Mouse (Mus musculus): ENCODE data around the gene Arhgap24. TPM values are rescaled to one million over a fixed set of nuclear protein-coding genes. Genes with fewer than 3 reads are reported as not detected.

The Arhgap24 gene
- polyA plus RNA-seq, 1 experiment from 2014 or later = 12.0 TPM

GRCm38 (mm10) chr5:102744051-102744450, 262.9 kb downstream of the Arhgap24 start:
- no peaks in the 10 kb centered on the region for H3K27me3 ChIP-seq (ENCODE audit: control insufficient read depth, insufficient read depth, low read length)
- no peak for ATAC-seq (ENCODE audit: low read depth)
- H3K4me1 ChIP-seq (ENCODE audit: control insufficient read depth, insufficient read depth, low read length) = no peaks in the 10 kb centered on the region
- no peak overlapping the region for H3K4me2 ChIP-seq (ENCODE audit: low read depth, low read length)
- no peaks in the 10 kb centered on the region for H3K36me3 ChIP-seq (ENCODE audit: control insufficient read depth, insufficient read depth, low read length)
- WGBS = 75% methylated on average over 4 of the region's 4 CpGs
- no peak overlapping the region for H3K9ac ChIP-seq (replicated peaks; ENCODE audit: low read depth, low read length)
- no peaks in the 10 kb centered on the region for H3K9me3 ChIP-seq (ENCODE audit: control insufficient read depth, low read length)
- no peak overlapping the region for H3K27ac ChIP-seq (ENCODE audit: low read depth, low read length)
- H3K4me3 ChIP-seq (ENCODE audit: low read depth, low read length) = no peak overlapping the region

GRCm38 (mm10) chr5:102748146-102748545, 267.0 kb downstream of the Arhgap24 start:
- Histone ChIP-seq H3K9ac (replicated peaks; ENCODE audit: low read depth, low read length) (no peak overlapping the region), H3K27ac (ENCODE audit: low read depth, low read length) (no peak overlapping the region), H3K27me3 (ENCODE audit: control insufficient read depth, insufficient read depth, low read length) (no peaks in the 10 kb centered on the region), H3K4me3 (ENCODE audit: low read depth, low read length) (no peak overlapping the region), H3K36me3 (ENCODE audit: control insufficient read depth, insufficient read depth, low read length) (no peaks in the 10 kb centered on the region), H3K4me2 (ENCODE audit: low read depth, low read length) (no peak overlapping the region), H3K9me3 (ENCODE audit: control insufficient read depth, low read length) (no peaks in the 10 kb centered on the region), H3K4me1 (ENCODE audit: control insufficient read depth, insufficient read depth, low read length) (no peaks in the 10 kb centered on the region)
- ATAC-seq (ENCODE audit: low read depth) = no peak
- 56% methylated on average over 9 of the region's 9 CpGs for WGBS

GRCm38 (mm10) chr5:102749020-102749419, 267.8 kb downstream of the Arhgap24 start:
- H3K4me1 ChIP-seq (ENCODE audit: control insufficient read depth, insufficient read depth, low read length) = no peaks in the 10 kb centered on the region

GRCm38 (mm10) chr5:102750674-102751073, 269.5 kb downstream of the Arhgap24 start:
- Histone ChIP-seq H3K9me3 (ENCODE audit: control insufficient read depth, low read length) (no peaks in the 10 kb centered on the region), H3K27me3 (ENCODE audit: control insufficient read depth, insufficient read depth, low read length) (no peaks in the 10 kb centered on the region), H3K36me3 (ENCODE audit: control insufficient read depth, insufficient read depth, low read length) (no peaks in the 10 kb centered on the region), H3K9ac (replicated peaks; ENCODE audit: low read depth, low read length) (no peak overlapping the region), H3K4me1 (ENCODE audit: control insufficient read depth, insufficient read depth, low read length) (no peaks in the 10 kb centered on the region), H3K4me3 (ENCODE audit: low read depth, low read length) (no peak overlapping the region), H3K4me2 (ENCODE audit: low read depth, low read length) (no peak overlapping the region), H3K27ac (ENCODE audit: low read depth, low read length) (no peak overlapping the region)
- ATAC-seq (ENCODE audit: low read depth) = no peak
- WGBS = 73% methylated on average over 5 of the region's 5 CpGs

More at GRCm38 (mm10) chr5:102749020-102749419, 267.8 kb downstream of the Arhgap24 start:
- no peaks in the 10 kb centered on the region for H3K36me3 ChIP-seq (ENCODE audit: control insufficient read depth, insufficient read depth, low read length)
- no peak overlapping the region for H3K9ac ChIP-seq (replicated peaks; ENCODE audit: low read depth, low read length)
- no peaks in the 10 kb centered on the region for H3K9me3 ChIP-seq (ENCODE audit: control insufficient read depth, low read length)
- no peak overlapping the region for H3K4me3 ChIP-seq (ENCODE audit: low read depth, low read length)
- no peak overlapping the region for H3K27ac ChIP-seq (ENCODE audit: low read depth, low read length)
- no peaks in the 10 kb centered on the region for H3K27me3 ChIP-seq (ENCODE audit: control insufficient read depth, insufficient read depth, low read length)
- WGBS = 74% methylated on average over 8 of the region's 8 CpGs
- ATAC-seq (ENCODE audit: low read depth) = no peak
- no peak overlapping the region for H3K4me2 ChIP-seq (ENCODE audit: low read depth, low read length)

- Histone ChIP-seq H3K4me3 (ENCODE audit: low read depth, low read length) (no peak overlapping the region), H3K9me3 (ENCODE audit: control insufficient read depth, low read length) (no peaks in the 10 kb centered on the region), H3K4me1 (ENCODE audit: control insufficient read depth, insufficient read depth, low read length) (no peaks in the 10 kb centered on the region), H3K36me3 (ENCODE audit: control insufficient read depth, insufficient read depth, low read length) (no peaks in the 10 kb centered on the region), H3K27me3 (ENCODE audit: control insufficient read depth, insufficient read depth, low read length) (no peaks in the 10 kb centered on the region), H3K27ac (ENCODE audit: low read depth, low read length) (no peak overlapping the region), H3K9ac (replicated peaks; ENCODE audit: low read depth, low read length) (no peak overlapping the region), H3K4me2 (ENCODE audit: low read depth, low read length) (no peak overlapping the region)
- WGBS = 65% methylated on average over 5 of the region's 5 CpGs
- no peak for ATAC-seq (ENCODE audit: low read depth)
Measured at GRCm38 (mm10) chr5:102751661-102752307, 270.6 kb downstream of the Arhgap24 start.

GRCm38 (mm10) chr5:102752308-102752663, 271.1 kb downstream of the Arhgap24 start:
- Histone ChIP-seq H3K4me3 (ENCODE audit: low read depth, low read length) (no peak overlapping the region), H3K4me2 (ENCODE audit: low read depth, low read length) (no peak overlapping the region), H3K4me1 (ENCODE audit: control insufficient read depth, insufficient read depth, low read length) (no peaks in the 10 kb centered on the region), H3K9ac (replicated peaks; ENCODE audit: low read depth, low read length) (no peak overlapping the region), H3K9me3 (ENCODE audit: control insufficient read depth, low read length) (no peaks in the 10 kb centered on the region), H3K27ac (ENCODE audit: low read depth, low read length) (no peak overlapping the region), H3K27me3 (ENCODE audit: control insufficient read depth, insufficient read depth, low read length) (no peaks in the 10 kb centered on the region), H3K36me3 (ENCODE audit: control insufficient read depth, insufficient read depth, low read length) (no peaks in the 10 kb centered on the region)
- no peak for ATAC-seq (ENCODE audit: low read depth)
- WGBS = 20% methylated on average over 2 of the region's 2 CpGs

GRCm38 (mm10) chr5:102757040-102757439, 275.8 kb downstream of the Arhgap24 start:
- Histone ChIP-seq H3K27ac (ENCODE audit: low read depth, low read length) (no peak overlapping the region), H3K4me3 (ENCODE audit: low read depth, low read length) (no peak overlapping the region), H3K36me3 (ENCODE audit: control insufficient read depth, insufficient read depth, low read length) (no peaks in the 10 kb centered on the region), H3K4me1 (ENCODE audit: control insufficient read depth, insufficient read depth, low read length) (no peaks in the 10 kb centered on the region), H3K9me3 (ENCODE audit: control insufficient read depth, low read length) (no peaks in the 10 kb centered on the region), H3K4me2 (ENCODE audit: low read depth, low read length) (no peak overlapping the region), H3K27me3 (ENCODE audit: control insufficient read depth, insufficient read depth, low read length) (no peaks in the 10 kb centered on the region), H3K9ac (replicated peaks; ENCODE audit: low read depth, low read length) (no peak overlapping the region)
- no peak for ATAC-seq (ENCODE audit: low read depth)
- 88% methylated on average over 6 of the region's 6 CpGs for WGBS

GRCm38 (mm10) chr5:102765694-102766093, 284.5 kb downstream of the Arhgap24 start:
- WGBS = 76% methylated on average over 10 of the region's 10 CpGs
- no peak overlapping the region for H3K4me2 ChIP-seq (ENCODE audit: low read depth, low read length)
- no peaks in the 10 kb centered on the region for H3K36me3 ChIP-seq (ENCODE audit: control insufficient read depth, insufficient read depth, low read length)

GRCm38 (mm10) chr5:102766311-102767057, 285.3 kb downstream of the Arhgap24 start:
- Histone ChIP-seq H3K9ac (replicated peaks; ENCODE audit: low read depth, low read length) (no peak overlapping the region), H3K9me3 (ENCODE audit: control insufficient read depth, low read length) (no peaks in the 10 kb centered on the region), H3K4me3 (ENCODE audit: low read depth, low read length) (no peak overlapping the region), H3K27ac (ENCODE audit: low read depth, low read length) (no peak overlapping the region), H3K4me2 (ENCODE audit: low read depth, low read length) (no peak overlapping the region), H3K36me3 (ENCODE audit: control insufficient read depth, insufficient read depth, low read length) (no peaks in the 10 kb centered on the region), H3K27me3 (ENCODE audit: control insufficient read depth, insufficient read depth, low read length) (no peaks in the 10 kb centered on the region), H3K4me1 (ENCODE audit: control insufficient read depth, insufficient read depth, low read length) (peaks cover 9% of the 10 kb centered on the region; the same call in 1 of the 2 replicates)
- 69% methylated on average over 6 of the region's 6 CpGs for WGBS
- ATAC-seq (ENCODE audit: low read depth) = no peak

More at GRCm38 (mm10) chr5:102765694-102766093, 284.5 kb downstream of the Arhgap24 start:
- ATAC-seq (ENCODE audit: low read depth) = no peak
- no peak overlapping the region for H3K4me3 ChIP-seq (ENCODE audit: low read depth, low read length)
- H3K4me1 ChIP-seq (ENCODE audit: control insufficient read depth, insufficient read depth, low read length) = peaks cover 9% of the 10 kb centered on the region; the same call in 1 of the 2 replicates
- H3K9ac ChIP-seq (replicated peaks; ENCODE audit: low read depth, low read length) = no peak overlapping the region
- H3K9me3 ChIP-seq (ENCODE audit: control insufficient read depth, low read length) = no peaks in the 10 kb centered on the region
- no peaks in the 10 kb centered on the region for H3K27me3 ChIP-seq (ENCODE audit: control insufficient read depth, insufficient read depth, low read length)
- H3K27ac ChIP-seq (ENCODE audit: low read depth, low read length) = no peak overlapping the region

Data from neural tube, embryonic 14.5 days (tissue).